Mouse (Mus musculus): Measurements from ENCODE around the gene Macc1. TPM values are rescaled to one million over a fixed set of nuclear protein-coding genes. Genes with fewer than 3 reads are reported as not detected.

Macc1 gene
- polyA plus RNA-seq, 1 experiment from 2014 or later, result 0.04 TPM

DNA sequence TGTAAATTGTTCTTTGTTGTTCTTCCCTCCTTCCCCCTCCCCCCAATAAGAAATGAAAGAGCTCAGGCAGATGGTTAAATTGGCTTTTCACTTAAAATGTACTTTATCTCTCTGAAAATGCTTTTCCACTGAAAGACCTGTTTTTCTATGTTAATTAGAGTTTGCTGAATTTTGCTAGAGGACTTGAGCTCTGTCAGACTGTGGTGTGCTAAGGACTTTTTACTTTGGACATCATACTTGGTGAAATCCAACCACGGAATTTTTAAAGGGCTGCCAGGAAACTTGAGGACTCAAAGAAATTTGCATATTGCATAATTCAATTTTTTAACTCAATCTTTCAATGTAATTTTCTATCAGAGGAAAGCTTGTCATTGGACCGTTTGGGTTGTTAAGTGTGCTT, 126.7 kb downstream of the Macc1 start:
- no peak overlapping the region for H3K27ac ChIP-seq (ENCODE audit: low read length)
- H3K9me3 ChIP-seq (replicated peaks; ENCODE audit: control insufficient read depth, low read length), result no peaks in the 10 kb centered on the region
- H3K4me2 ChIP-seq (ENCODE audit: low read depth, low read length), result no peak overlapping the region
- no peak overlapping the region for H3K9ac ChIP-seq (ENCODE audit: low read length)
- no peaks in the 10 kb centered on the region for H3K36me3 ChIP-seq (ENCODE audit: control insufficient read depth, insufficient read depth)
- WGBS, result 59% methylated on average over 2 of the region's 2 CpGs
- H3K4me3 ChIP-seq (ENCODE audit: low read length), result no peak overlapping the region
- no peak for ATAC-seq (replicated peaks; ENCODE audit: extremely low read depth, insufficient read depth, low FRiP score)
- H3K27me3 ChIP-seq (ENCODE audit: control insufficient read depth, insufficient read depth, low read length), result no peaks in the 10 kb centered on the region
- H3K4me1 ChIP-seq (ENCODE audit: control insufficient read depth, insufficient read depth, low read length), result no peaks in the 10 kb centered on the region

DNA sequence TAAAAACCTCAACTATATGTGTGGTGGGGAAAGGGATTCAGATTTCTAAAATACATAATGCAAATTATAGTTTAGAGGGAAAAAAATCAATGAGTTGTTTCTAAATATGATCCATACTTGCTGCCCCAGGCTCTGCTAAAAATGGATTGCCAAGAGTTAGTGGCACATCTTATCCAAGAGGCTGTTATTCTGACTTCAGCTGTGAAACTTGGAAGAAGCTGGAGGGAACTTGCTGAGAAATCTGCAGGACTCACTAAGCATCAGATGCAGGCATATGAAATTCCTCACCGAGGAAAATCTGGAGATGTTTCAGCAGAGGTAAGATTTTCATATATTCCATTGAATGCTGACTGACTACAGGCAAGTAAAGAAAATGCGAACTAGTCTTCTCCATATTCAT, 136.0 kb downstream of the Macc1 start:
- Histone ChIP-seq H3K27ac (ENCODE audit: low read length) (no peak overlapping the region), H3K36me3 (ENCODE audit: control insufficient read depth, insufficient read depth) (no peaks in the 10 kb centered on the region), H3K9ac (ENCODE audit: low read length) (no peak overlapping the region), H3K4me1 (ENCODE audit: control insufficient read depth, insufficient read depth, low read length) (no peaks in the 10 kb centered on the region), H3K27me3 (ENCODE audit: control insufficient read depth, insufficient read depth, low read length) (no peaks in the 10 kb centered on the region), H3K4me2 (ENCODE audit: low read depth, low read length) (no peak overlapping the region), H3K4me3 (ENCODE audit: low read length) (no peak overlapping the region), H3K9me3 (replicated peaks; ENCODE audit: control insufficient read depth, low read length) (no peaks in the 10 kb centered on the region)
- no peak for ATAC-seq (replicated peaks; ENCODE audit: extremely low read depth, insufficient read depth, low FRiP score)
- WGBS, result 84% methylated on average over 2 of the region's 2 CpGs

DNA sequence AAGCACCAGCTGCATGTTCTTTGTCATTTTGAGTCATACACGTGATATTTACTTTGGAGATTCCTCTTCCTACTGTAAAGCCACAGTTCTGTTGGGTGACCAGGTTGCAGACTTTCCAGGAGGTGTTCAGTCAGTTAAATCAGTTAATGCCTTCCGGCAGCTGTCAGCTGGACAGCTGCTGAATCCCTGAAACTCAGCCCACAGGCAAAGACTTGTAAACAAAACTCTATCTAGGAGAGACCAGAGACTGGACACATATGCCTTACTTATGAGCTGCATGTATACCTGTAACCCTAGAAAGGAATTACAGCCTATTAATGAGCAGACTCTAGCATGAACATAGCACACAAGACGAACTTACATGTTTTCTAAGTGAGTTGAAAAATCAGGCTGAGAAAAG, 137.2 kb downstream of the Macc1 start:
- 64% methylated on average over 3 of the region's 3 CpGs for WGBS
- Histone ChIP-seq H3K36me3 (ENCODE audit: control insufficient read depth, insufficient read depth) (no peaks in the 10 kb centered on the region), H3K4me1 (ENCODE audit: control insufficient read depth, insufficient read depth, low read length) (no peaks in the 10 kb centered on the region), H3K27me3 (ENCODE audit: control insufficient read depth, insufficient read depth, low read length) (no peaks in the 10 kb centered on the region), H3K4me3 (ENCODE audit: low read length) (no peak overlapping the region), H3K27ac (ENCODE audit: low read length) (no peak overlapping the region), H3K4me2 (ENCODE audit: low read depth, low read length) (no peak overlapping the region), H3K9me3 (replicated peaks; ENCODE audit: control insufficient read depth, low read length) (no peaks in the 10 kb centered on the region), H3K9ac (ENCODE audit: low read length) (no peak overlapping the region)
- no peak for ATAC-seq (replicated peaks; ENCODE audit: extremely low read depth, insufficient read depth, low FRiP score)

DNA sequence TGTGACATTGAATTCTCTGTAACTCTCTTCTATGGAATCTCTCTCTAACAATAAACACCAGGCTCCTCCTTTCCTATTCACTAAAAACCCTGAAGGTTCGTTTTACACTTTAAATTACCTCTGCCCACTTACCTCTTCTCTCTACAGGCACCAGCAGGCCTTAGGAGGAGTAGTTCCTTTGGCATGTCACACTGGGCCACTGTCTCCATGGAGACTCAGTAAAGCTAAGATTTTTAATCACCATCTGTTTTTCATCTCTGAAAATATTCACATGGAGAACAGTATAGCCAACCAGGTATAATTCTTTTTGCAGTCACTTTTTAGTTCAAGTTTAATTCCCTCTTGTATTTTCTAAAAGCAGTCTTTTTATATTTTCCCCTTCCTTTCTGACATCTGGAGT, 140.0 kb downstream of the Macc1 start:
- H3K27me3 ChIP-seq (ENCODE audit: control insufficient read depth, insufficient read depth, low read length), result no peaks in the 10 kb centered on the region
- H3K4me2 ChIP-seq (ENCODE audit: low read depth, low read length), result no peak overlapping the region
- H3K4me1 ChIP-seq (ENCODE audit: control insufficient read depth, insufficient read depth, low read length), result no peaks in the 10 kb centered on the region
- no peak overlapping the region for H3K4me3 ChIP-seq (ENCODE audit: low read length)
- 27% methylated on average over 1 of the region's 1 CpGs for WGBS
- H3K27ac ChIP-seq (ENCODE audit: low read length), result no peak overlapping the region
- H3K9ac ChIP-seq (ENCODE audit: low read length), result no peak overlapping the region
- no peak for ATAC-seq (replicated peaks; ENCODE audit: extremely low read depth, insufficient read depth, low FRiP score)
- H3K9me3 ChIP-seq (replicated peaks; ENCODE audit: control insufficient read depth, low read length), result no peaks in the 10 kb centered on the region
- H3K36me3 ChIP-seq (ENCODE audit: control insufficient read depth, insufficient read depth), result no peaks in the 10 kb centered on the region

DNA sequence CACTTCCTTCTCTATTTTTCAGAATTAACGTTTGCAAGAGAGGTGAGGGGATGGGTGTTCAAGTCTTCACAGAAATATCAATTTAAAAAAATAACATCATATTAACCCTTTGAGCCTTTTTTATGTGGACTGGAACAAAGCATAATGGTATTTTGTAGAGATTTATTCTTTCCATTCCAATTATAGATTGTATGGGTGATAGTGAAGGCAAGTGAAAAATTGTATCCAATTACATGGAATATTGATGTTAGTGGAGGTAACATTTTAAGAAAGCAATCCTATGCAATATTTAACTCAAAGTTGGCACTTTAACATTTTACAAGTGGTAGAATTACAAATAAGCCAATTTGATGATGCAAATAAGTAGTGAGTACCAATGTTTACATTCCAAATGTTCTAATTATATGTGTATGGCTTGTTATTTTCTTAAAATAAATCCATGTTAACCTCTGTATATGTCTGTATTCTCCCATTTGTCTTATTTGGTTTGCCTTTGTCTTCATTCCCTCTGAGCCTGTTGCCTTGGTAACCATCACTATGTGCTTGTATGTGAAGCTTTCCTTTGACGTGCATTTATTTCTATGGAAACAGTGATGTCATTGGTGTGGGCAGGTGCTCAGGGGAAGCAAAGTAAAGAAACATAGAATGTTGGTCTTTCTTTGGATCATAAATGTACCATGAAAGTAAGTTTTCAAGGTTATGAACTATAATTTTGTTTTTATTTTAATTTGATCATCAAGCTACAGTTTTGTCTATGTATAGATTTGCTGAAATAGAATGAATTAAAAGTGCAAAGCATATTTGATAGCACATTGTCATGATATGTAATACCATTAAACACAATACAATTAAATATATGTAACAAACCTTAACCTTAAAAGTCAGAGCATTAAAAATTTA, 150.2 kb downstream of the Macc1 start:
- WGBS, result 61% methylated on average over 2 of the region's 2 CpGs

DNA sequence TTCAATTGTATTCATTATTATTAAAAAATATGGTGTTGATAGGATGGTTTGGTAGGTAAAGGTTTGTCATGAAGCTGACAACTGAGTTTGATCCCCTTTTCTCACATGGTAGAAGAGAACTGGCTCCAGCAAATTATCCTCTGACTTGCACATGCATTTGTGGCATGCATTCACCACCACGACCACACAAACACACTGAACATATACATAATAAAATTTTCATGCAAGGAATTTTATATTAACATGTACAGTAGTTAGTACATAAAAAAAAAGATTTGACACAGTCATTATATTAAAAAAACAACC, 150.8 kb downstream of the Macc1 start:
- Histone ChIP-seq H3K4me1 (ENCODE audit: control insufficient read depth, insufficient read depth, low read length) (no peaks in the 10 kb centered on the region), H3K27me3 (ENCODE audit: control insufficient read depth, insufficient read depth, low read length) (no peaks in the 10 kb centered on the region), H3K27ac (ENCODE audit: low read length) (no peak overlapping the region), H3K4me3 (ENCODE audit: low read length) (no peak overlapping the region), H3K4me2 (ENCODE audit: low read depth, low read length) (no peak overlapping the region), H3K9me3 (replicated peaks; ENCODE audit: control insufficient read depth, low read length) (no peaks in the 10 kb centered on the region), H3K9ac (ENCODE audit: low read length) (no peak overlapping the region), H3K36me3 (ENCODE audit: control insufficient read depth, insufficient read depth) (no peaks in the 10 kb centered on the region)
- WGBS, result 56% methylated on average over 1 of the region's 1 CpGs
- no peak for ATAC-seq (replicated peaks; ENCODE audit: extremely low read depth, insufficient read depth, low FRiP score)

More for the DNA sequence above, 150.2 kb downstream of the Macc1 start:
- Histone ChIP-seq H3K9ac (ENCODE audit: low read length) (no peak overlapping the region), H3K27ac (ENCODE audit: low read length) (no peak overlapping the region), H3K4me1 (ENCODE audit: control insufficient read depth, insufficient read depth, low read length) (no peaks in the 10 kb centered on the region), H3K36me3 (ENCODE audit: control insufficient read depth, insufficient read depth) (no peaks in the 10 kb centered on the region), H3K27me3 (ENCODE audit: control insufficient read depth, insufficient read depth, low read length) (no peaks in the 10 kb centered on the region), H3K9me3 (replicated peaks; ENCODE audit: control insufficient read depth, low read length) (no peaks in the 10 kb centered on the region), H3K4me3 (ENCODE audit: low read length) (no peak overlapping the region), H3K4me2 (ENCODE audit: low read depth, low read length) (no peak overlapping the region)
- no peak for ATAC-seq (replicated peaks; ENCODE audit: extremely low read depth, insufficient read depth, low FRiP score)

DNA sequence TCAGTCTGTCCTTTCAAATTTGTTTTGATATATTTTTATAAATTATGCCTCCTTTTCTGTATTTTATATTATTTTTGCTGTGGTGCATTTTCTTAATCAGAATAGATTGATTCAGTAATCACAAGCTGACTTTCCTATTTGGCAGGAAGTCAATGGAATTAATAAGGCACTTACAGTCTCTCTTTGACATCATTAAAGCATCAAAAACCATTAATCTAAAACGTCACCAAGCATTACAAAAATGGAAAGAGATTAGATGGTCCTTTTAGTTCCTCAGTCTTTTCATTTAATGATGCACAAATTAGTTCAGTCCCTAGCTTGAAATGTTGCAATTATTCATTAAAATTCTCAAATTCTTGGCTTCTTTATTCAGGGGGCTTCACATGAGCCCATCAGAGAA, 153.6 kb downstream of the Macc1 start:
- H3K9ac ChIP-seq (ENCODE audit: low read length), result no peak overlapping the region
- no peaks in the 10 kb centered on the region for H3K9me3 ChIP-seq (replicated peaks; ENCODE audit: control insufficient read depth, low read length)
- H3K4me1 ChIP-seq (ENCODE audit: control insufficient read depth, insufficient read depth, low read length), result no peaks in the 10 kb centered on the region
- H3K36me3 ChIP-seq (ENCODE audit: control insufficient read depth, insufficient read depth), result no peaks in the 10 kb centered on the region
- H3K27me3 ChIP-seq (ENCODE audit: control insufficient read depth, insufficient read depth, low read length), result no peaks in the 10 kb centered on the region
- no peak overlapping the region for H3K4me2 ChIP-seq (ENCODE audit: low read depth, low read length)
- H3K27ac ChIP-seq (ENCODE audit: low read length), result no peak overlapping the region
- no peak for ATAC-seq (replicated peaks; ENCODE audit: extremely low read depth, insufficient read depth, low FRiP score)
- 51% methylated on average over 1 of the region's 1 CpGs for WGBS
- H3K4me3 ChIP-seq (ENCODE audit: low read length), result no peak overlapping the region

DNA sequence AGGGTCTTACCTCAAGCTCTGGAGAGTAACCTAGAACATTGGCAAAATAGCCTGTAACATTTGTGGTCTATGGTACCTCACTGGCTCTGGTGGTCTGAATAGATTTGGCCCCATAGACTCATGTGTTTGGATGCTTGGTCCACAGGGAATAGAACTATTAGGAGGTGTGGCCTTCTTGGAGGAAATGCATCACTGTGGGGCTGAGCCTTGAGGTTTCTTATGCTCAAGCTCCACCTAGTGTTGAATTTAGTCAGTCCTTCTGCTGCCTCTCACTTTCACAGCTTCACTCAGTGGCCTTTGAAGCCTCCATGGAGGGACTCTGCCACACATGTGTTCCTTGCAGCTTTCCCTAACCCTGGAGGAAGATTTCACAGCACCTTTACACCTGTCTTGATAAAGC, 156.2 kb downstream of the Macc1 start:
- no peak for ATAC-seq (replicated peaks; ENCODE audit: extremely low read depth, insufficient read depth, low FRiP score)
- H3K9me3 ChIP-seq (replicated peaks; ENCODE audit: control insufficient read depth, low read length), result no peaks in the 10 kb centered on the region
- no peak overlapping the region for H3K9ac ChIP-seq (ENCODE audit: low read length)
- H3K36me3 ChIP-seq (ENCODE audit: control insufficient read depth, insufficient read depth), result no peaks in the 10 kb centered on the region
- H3K4me1 ChIP-seq (ENCODE audit: control insufficient read depth, insufficient read depth, low read length), result no peaks in the 10 kb centered on the region
- H3K27me3 ChIP-seq (ENCODE audit: control insufficient read depth, insufficient read depth, low read length), result no peaks in the 10 kb centered on the region
- no peak overlapping the region for H3K4me3 ChIP-seq (ENCODE audit: low read length)
- no peak overlapping the region for H3K27ac ChIP-seq (ENCODE audit: low read length)
- H3K4me2 ChIP-seq (ENCODE audit: low read depth, low read length), result no peak overlapping the region

DNA sequence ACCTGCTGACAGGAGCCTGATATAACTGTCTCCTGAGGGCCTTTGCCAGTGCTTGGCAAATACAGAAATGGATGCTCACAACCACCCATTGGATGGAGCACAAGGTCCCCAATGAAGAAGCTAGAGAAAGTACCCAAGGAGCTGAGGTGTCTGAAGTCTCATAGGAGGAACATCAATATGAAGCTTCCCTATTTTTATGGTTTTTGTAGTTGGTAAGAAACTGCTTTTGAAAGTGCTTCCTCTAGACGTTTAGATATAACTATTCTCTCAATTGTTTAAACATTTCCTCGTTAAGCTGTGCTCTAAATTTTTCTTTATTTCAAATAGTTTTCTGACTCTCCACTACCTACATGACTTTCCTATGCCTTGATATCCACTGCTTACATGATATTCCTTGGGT, 169.2 kb downstream of the Macc1 start:
- H3K4me2 ChIP-seq (ENCODE audit: low read depth, low read length), result no peak overlapping the region
- no peak for ATAC-seq (replicated peaks; ENCODE audit: extremely low read depth, insufficient read depth, low FRiP score)
- 61% methylated on average over 2 of the region's 2 CpGs for WGBS

More for the DNA sequence above, 169.2 kb downstream of the Macc1 start:
- Histone ChIP-seq H3K27ac (ENCODE audit: low read length) (no peak overlapping the region), H3K9me3 (replicated peaks; ENCODE audit: control insufficient read depth, low read length) (no peaks in the 10 kb centered on the region), H3K4me3 (ENCODE audit: low read length) (no peak overlapping the region), H3K27me3 (ENCODE audit: control insufficient read depth, insufficient read depth, low read length) (no peaks in the 10 kb centered on the region), H3K9ac (ENCODE audit: low read length) (no peak overlapping the region), H3K36me3 (ENCODE audit: control insufficient read depth, insufficient read depth) (no peaks in the 10 kb centered on the region), H3K4me1 (ENCODE audit: control insufficient read depth, insufficient read depth, low read length) (no peaks in the 10 kb centered on the region)
